Mouse (Mus musculus): ENCODE results near the gene Zfp362. TPM values are rescaled to one million over a fixed set of nuclear protein-coding genes. Genes with fewer than 3 reads are reported as not detected.

The Zfp362 gene
- total RNA-seq (2018; cell fraction: chromatin; rRNA removed): 10 to 100 TPM in 14 of 26 experiments, 1 to 10 TPM in 12; 1.9 to 23.4 (median 10.7) TPM
- total RNA-seq (2018; cell fraction: cytosol; rRNA removed): 10 to 100 TPM in 25 of 26 experiments, 1 to 10 TPM in 1; 8.2 to 30.2 (median 19.3) TPM
- total RNA-seq (2018; cell fraction: nucleus; rRNA removed): 10 to 100 TPM in 15 of 26 experiments, 1 to 10 TPM in 11; 4.0 to 31.8 (median 12.7) TPM
- polyA plus RNA-seq (2018): 19.1 to 32.8 TPM (median 21.2 TPM) in 3 replicates

DNA sequence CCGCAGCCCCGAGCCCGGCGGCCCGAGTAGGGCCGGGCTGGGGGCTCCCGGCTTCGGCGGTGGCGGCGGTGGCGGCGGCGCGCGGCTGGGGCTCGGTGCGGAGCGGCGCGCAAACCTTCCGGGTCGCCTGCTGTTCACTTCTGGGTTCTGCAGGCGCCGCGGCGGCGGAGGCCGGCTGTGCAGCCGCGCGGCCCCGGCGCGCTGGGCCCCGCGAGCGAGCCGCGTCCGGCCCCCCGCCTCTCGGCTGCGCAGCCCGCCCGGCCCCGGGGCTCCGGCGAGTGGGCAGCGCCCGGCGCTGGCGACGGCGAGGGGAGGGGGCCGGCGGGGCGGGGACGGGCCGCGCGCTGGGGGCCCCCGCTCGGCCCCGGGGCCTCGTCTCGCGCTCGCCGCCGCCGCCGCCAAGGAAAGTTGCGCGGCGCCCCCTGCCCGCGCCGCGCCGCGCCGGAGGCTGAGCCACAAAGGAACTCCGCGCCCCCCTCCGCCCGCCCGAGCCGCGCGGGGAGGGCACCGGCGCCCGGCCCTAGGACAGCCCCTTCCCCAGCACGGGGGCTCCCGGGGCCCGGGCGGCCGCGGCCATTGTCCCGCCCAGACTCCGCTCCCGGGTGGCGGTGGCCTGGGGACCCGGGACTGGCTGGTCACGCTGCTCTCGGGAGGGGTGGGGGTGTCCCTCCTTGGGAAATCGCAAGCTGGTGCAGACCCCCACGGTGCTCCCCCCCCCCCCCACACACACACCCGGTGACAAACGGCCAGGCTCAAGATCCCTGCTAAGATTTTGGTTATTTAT, at the start of gene Zfp362:
Zfp362 (minus strand) TSS at position 3 of the 784 bp plus-strand sequence.
- WGBS (ENCODE audit: missing documents): under 1% methylated on average over 76 of the region's 111 CpGs
- H3K27ac ChIP-seq: peak within 1 kb of the TSS; percentile 67
- H3K79me2 ChIP-seq (ENCODE audit: inconsistent target): peaks cover 42% of the 10 kb centered on the region
- peak within 1 kb of the TSS; percentile 80 for H3K4me3 ChIP-seq (ENCODE audit: inconsistent target)
- H3K36me3 ChIP-seq (ENCODE audit: inconsistent target): no peaks in the 10 kb centered on the region

DNA sequence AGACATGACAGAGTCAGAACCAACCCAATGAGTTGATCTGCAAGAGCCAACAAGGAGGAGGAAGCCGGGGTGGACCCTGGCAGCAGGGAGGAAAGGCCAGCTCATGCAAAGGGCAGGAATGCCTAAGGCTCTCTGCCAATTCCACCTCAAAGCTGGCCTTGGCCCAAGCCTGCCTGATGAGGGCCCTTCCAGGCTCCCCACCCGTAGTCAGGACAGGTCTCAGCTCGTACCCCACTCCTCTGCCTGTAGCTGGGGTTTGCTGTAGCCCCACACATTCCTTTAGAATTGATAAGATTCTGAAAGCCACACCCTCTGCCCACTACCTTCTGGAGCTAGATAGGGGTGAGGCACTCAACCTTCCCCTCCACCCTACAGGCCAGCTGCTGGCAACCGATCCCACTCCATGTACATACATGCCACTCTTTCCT, 49.8 kb upstream of the Zfp362 start:
- no peaks in the 10 kb centered on the region for H3K79me2 ChIP-seq (ENCODE audit: inconsistent target)
- no peak overlapping the region for H3K4me3 ChIP-seq (ENCODE audit: inconsistent target)
- no peak overlapping the region for H3K27ac ChIP-seq
- 78% methylated on average over 4 of the region's 4 CpGs for WGBS (ENCODE audit: missing documents)
- H3K36me3 ChIP-seq (ENCODE audit: inconsistent target): no peaks in the 10 kb centered on the region

DNA sequence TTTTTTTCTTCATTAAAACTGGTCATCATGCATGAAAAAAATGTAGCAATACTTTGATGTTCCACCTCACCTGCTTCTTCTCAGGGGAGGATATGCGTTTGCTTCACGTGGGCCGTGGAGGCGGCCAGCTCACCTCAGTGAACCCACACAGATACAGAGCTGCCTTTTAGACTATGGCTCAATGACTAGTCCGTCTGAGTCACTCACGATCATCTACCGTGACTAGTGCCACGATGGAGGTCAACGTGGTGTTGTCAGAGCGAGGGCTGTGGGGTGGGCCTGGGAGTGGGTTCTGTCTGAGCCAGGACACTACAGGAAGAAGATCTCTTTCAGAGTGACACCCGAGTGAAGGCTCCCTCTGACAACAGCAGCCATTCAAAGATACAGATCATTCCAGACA, 47.3 kb upstream of the Zfp362 start:
- Histone ChIP-seq H3K36me3 (ENCODE audit: inconsistent target) (no peaks in the 10 kb centered on the region), H3K79me2 (ENCODE audit: inconsistent target) (no peaks in the 10 kb centered on the region), H3K4me3 (ENCODE audit: inconsistent target) (no peak overlapping the region), H3K27ac (no peak overlapping the region)
- 92% methylated on average over 11 of the region's 11 CpGs for WGBS (ENCODE audit: missing documents)

DNA sequence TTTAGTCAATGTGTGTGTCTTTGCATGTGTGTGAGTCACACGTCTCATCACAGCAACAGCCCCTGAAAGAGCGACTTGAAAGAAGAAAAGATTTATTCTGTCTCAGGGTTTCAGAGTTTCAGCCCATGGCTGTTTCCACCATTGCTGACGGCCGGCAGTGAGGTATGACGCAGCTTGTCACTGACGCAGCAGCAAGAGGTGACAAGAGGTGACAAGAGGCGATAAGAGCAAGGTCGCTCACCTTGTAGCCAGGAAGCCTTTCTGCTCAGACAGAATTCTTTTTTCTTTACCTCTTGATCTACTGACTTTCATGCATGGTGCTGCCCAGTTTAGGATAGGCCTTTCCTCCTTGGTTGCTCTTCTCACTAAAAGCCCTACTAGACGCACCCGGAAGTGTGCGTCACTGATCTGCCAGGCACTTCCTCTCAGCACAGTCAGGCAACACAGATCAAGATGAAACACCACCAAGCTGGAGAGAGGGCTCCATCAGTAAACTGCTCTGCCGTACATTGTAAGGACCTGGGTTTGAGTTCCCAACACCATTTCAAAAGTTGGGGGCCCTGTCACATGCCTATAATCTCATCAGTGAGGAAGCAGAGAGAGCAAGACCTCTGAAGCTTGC, 46.5 kb upstream of the Zfp362 start:
- no peak overlapping the region for H3K4me3 ChIP-seq (ENCODE audit: inconsistent target)
- 88% methylated on average over 12 of the region's 12 CpGs for WGBS (ENCODE audit: missing documents)
- H3K79me2 ChIP-seq (ENCODE audit: inconsistent target): no peaks in the 10 kb centered on the region
- H3K27ac ChIP-seq: no peak overlapping the region
- no peaks in the 10 kb centered on the region for H3K36me3 ChIP-seq (ENCODE audit: inconsistent target)

DNA sequence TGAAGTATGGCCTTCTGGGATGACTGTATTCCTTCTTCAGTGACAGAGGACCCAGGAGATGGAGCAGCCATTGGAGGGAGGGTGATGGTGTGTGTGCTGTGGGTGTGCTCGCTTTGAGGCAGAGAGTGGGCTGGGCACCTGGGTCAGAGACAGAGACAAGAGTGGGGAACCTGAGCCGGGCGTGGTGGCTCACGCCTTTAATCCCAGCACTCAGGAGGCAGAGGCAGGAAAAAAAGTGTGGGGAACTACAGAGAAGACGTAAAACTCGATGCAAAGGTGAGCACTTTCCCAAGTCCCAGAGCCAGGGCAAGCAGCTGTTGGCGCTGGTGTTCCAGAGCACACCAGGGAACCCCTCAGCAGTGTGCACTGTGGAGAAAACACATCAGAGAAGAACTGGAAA, 43.8 kb upstream of the Zfp362 start:
- Histone ChIP-seq H3K36me3 (ENCODE audit: inconsistent target) (no peaks in the 10 kb centered on the region), H3K79me2 (ENCODE audit: inconsistent target) (no peaks in the 10 kb centered on the region), H3K27ac (no peak overlapping the region), H3K4me3 (ENCODE audit: inconsistent target) (no peak overlapping the region)
- WGBS (ENCODE audit: missing documents): 87% methylated on average over 7 of the region's 7 CpGs

DNA sequence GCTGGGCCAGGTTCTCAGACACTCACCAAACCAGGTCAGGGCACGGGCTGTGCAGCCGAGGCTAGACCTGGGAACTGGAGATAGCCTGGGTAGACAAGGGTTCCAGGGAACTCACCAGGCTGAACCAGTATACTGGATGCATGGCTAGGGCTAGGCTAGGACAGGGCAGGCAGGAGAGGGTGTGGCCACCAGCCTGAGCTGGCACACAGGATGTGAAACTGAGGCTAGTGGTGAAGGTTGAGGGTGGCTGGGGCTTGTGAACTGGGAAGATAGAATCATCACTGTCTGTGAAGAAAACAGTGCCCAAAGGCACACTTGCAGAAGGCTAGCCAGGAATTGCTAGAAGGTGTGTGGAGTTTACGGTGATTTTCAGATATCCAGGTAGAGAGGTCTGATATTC, 43.1 kb upstream of the Zfp362 start:
- no peak overlapping the region for H3K4me3 ChIP-seq (ENCODE audit: inconsistent target)
- no peak overlapping the region for H3K27ac ChIP-seq
- no peaks in the 10 kb centered on the region for H3K36me3 ChIP-seq (ENCODE audit: inconsistent target)
- H3K79me2 ChIP-seq (ENCODE audit: inconsistent target): no peaks in the 10 kb centered on the region
- 74% methylated on average over 3 of the region's 3 CpGs for WGBS (ENCODE audit: missing documents)

DNA sequence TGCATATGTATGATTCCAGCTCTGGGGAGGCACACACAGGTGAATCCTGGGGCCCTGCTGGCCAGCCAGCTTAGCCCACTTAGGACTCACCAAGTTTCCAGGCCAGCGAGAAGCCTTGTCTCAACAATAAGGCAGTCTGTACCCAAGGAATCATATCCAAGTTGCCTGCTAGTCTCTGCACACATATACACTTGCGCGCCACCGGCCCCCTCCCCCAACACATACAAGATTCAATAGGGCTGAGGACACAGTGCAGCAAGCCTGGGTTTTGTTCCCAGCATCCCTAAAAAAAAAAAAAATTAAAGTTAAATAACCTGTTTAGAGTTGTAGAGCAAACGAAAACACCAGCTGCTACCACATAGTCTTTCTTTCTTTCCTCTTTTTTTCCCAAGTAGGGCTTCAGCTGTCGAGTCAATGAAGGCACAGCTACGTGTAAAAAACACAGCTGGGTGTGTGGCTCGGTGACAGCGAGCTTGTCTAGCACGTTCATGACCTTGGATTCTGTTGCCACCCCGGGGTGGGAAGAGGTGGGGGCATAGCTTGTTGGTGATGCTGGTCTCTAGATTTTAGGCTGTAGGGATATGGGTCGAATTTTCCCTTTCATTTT, 39.6 kb upstream of the Zfp362 start:
- Histone ChIP-seq H3K36me3 (ENCODE audit: inconsistent target) (no peaks in the 10 kb centered on the region), H3K79me2 (ENCODE audit: inconsistent target) (no peaks in the 10 kb centered on the region), H3K4me3 (ENCODE audit: inconsistent target) (no peak overlapping the region), H3K27ac (no peak overlapping the region)
- 88% methylated on average over 12 of the region's 12 CpGs for WGBS (ENCODE audit: missing documents)

DNA sequence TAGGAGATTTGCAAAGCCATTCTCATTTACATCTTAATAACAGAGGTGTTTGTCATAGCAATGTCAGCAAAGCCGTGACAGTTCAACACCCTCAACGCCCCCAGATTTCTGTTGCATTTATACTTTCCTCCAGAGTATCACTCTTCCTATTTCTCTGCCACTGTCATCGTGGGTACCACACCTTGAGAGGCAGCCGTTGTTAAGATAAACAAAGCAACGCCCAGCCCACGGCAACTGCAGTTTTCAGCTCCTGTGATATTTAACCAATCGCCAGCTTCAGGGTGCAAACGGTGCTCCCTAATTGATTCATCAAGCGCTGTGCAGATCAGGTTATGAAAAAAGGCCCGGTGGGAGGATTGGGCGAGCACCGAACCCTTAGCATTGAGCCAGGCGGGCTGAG, 38.7 kb upstream of the Zfp362 start:
- WGBS (ENCODE audit: missing documents): 81% methylated on average over 13 of the region's 13 CpGs
- Histone ChIP-seq H3K4me3 (ENCODE audit: inconsistent target) (no peak overlapping the region), H3K79me2 (ENCODE audit: inconsistent target) (no peaks in the 10 kb centered on the region), H3K36me3 (ENCODE audit: inconsistent target) (no peaks in the 10 kb centered on the region), H3K27ac (no peak overlapping the region)

DNA sequence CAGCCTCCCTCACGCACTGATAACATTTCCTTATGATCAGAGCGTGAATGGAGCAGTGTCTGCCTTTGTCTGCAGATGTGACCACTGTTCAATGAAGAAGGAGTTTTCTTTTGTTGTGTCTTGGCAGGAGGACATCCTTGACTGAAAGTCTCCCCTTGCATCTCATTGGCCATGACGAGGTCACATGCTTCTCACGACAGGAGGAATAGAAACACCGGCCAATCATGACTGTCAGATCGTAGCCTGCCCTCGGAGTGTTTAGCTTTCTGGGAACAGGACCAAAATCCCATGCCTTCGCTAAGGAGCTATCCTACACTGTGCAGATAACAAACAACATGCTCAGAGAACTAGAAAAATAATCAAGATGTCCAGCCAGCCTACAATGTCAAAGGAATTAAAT, 35.4 kb upstream of the Zfp362 start:
- Histone ChIP-seq H3K36me3 (ENCODE audit: inconsistent target) (no peaks in the 10 kb centered on the region), H3K4me3 (ENCODE audit: inconsistent target) (no peak overlapping the region), H3K79me2 (ENCODE audit: inconsistent target) (no peaks in the 10 kb centered on the region), H3K27ac (no peak overlapping the region)
- WGBS (ENCODE audit: missing documents): 94% methylated on average over 8 of the region's 8 CpGs

DNA sequence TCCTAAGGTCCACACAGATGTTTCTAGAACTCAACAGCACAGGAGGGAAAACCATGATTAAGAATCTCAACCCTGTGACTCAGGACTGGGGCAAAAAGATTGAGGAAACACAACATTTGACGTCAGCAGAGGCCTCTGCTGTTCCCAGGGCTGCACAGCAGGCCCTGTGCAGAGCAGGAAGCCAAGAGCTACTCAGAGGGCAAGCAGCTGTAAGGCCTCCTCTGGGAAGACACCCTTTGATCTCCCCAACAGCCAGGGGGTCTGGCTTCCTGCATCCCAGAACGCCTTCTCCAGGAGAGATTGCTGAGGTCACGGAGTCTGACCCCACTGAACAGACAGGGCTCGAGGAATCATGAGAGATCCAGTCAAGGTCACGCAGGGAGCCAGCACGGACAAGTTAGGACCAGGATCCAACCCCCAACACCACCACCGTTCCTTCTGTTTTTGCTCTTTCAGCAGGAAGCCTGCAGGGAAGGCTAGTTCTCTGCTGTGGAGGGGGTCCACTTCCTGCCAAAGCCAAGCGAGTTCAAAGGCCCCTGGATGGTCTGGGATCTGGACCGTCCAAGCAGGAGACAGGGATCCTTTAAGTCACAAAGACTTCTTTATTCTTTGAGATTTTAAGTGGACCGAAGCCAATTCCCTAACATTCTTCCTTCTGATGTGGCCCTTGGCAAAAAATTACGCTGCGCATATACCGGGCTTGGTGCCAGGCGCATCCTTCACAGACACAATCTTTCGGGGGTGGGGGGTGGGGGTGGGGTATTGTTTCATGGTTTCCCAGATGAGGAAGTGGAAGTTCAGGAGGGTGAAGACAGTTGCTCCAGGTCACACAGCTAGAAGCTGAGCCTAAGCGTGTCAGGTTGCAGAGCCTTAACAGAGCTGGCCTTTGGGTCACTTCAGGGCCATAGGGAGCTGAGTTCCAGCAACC, 34.2 kb upstream of the Zfp362 start:
- WGBS (ENCODE audit: missing documents): 48% methylated on average over 14 of the region's 16 CpGs
- no peaks in the 10 kb centered on the region for H3K79me2 ChIP-seq (ENCODE audit: inconsistent target)
- H3K27ac ChIP-seq: peak overlapping the region; percentile 21
- H3K36me3 ChIP-seq (ENCODE audit: inconsistent target): no peaks in the 10 kb centered on the region
- no peak overlapping the region for H3K4me3 ChIP-seq (ENCODE audit: inconsistent target)

DNA sequence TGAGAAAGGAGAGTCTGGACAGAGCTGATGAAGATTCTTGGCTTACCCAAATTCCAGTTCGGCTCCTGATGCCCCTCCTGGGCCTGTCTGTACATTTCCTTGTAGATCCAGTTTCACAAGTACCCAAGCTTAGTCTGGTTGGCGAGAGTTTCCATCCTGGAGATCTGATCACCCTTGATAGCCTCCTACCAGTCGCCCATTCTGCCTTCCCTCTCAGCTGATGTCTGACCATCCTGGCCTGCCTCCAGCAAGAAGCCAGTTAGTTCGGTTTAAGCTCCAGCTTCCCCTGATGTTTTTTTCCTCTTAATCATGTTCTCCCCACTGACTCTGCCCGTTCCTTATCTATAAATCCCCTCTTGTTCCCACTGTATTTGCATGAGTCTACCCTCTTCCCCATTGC, 32.4 kb upstream of the Zfp362 start:
- no peak overlapping the region for H3K27ac ChIP-seq
- WGBS (ENCODE audit: missing documents): 56% methylated on average over 5 of the region's 5 CpGs
- no peak overlapping the region for H3K4me3 ChIP-seq (ENCODE audit: inconsistent target)
- no peaks in the 10 kb centered on the region for H3K36me3 ChIP-seq (ENCODE audit: inconsistent target)
- no peaks in the 10 kb centered on the region for H3K79me2 ChIP-seq (ENCODE audit: inconsistent target)

DNA sequence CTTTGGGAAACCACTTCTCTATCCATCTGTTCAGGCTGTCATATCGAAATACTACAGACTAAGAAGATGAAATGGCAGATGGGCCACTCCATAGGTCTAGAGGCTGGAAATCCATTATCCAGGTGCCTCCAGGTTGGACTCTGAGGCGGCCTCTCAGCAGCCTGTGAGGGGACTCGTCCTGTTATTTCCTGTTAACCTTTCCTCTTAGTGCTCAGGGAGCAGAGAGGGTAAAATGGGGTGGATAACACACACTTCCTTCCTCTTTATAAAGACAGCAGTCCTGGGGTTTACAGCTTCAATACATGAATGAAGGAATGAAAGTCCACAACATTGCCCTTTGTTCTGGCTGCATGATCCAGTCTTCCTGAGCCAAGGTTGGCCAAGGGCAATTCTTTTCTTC, 18.3 kb upstream of the Zfp362 start:
- Histone ChIP-seq H3K4me3 (ENCODE audit: inconsistent target) (no peak overlapping the region), H3K79me2 (ENCODE audit: inconsistent target) (no peaks in the 10 kb centered on the region), H3K27ac (no peak overlapping the region), H3K36me3 (ENCODE audit: inconsistent target) (no peaks in the 10 kb centered on the region)
- WGBS (ENCODE audit: missing documents): 11% methylated on average over 3 of the region's 3 CpGs

DNA sequence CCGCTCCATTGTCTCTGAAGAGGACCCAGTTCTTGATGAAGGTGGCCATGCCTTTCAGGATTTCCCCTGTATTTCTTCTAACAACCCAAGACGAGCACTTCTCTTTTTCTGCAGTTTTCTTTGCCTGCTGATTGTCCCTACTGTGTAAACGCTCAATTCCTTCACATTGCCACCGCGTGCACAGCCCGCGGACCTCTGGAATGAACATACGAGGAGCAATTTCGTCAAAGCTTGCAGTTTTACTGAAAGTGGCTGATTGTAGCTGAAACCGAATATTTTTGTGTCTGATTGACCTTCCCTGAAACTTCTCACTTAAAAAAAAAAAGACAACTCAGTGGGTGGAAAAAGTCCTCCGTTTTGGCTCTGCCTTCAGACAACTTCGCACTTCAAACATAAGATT, 14.7 kb upstream of the Zfp362 start:
- 48% methylated on average over 12 of the region's 12 CpGs for WGBS (ENCODE audit: missing documents)

DNA sequence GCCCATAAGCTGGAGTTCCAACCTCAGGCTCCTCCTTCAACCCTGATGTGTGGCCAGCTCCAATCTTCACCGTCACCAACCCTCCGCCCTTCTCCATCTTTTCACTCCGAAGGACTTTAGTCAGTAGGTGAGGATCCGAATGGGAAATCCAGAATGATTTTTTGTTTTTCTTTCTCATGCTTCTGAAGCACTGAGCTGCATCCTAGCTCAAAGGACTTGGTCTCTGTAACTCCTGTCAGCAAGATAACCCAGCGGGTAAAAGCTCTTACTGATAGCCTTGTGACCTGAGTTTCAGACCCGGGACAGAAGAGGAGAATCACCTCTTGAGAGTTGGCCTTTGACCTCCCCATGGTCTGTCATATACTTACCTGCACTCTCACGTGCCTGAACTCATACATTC, 11.2 kb upstream of the Zfp362 start:
- 88% methylated on average over 7 of the region's 7 CpGs for WGBS (ENCODE audit: missing documents)
- H3K4me3 ChIP-seq (ENCODE audit: inconsistent target): no peak overlapping the region
- H3K27ac ChIP-seq: no peak overlapping the region

More for the DNA sequence above, 14.7 kb upstream of the Zfp362 start:
- Histone ChIP-seq H3K79me2 (ENCODE audit: inconsistent target) (no peaks in the 10 kb centered on the region), H3K4me3 (ENCODE audit: inconsistent target) (no peak overlapping the region), H3K27ac (no peak overlapping the region), H3K36me3 (ENCODE audit: inconsistent target) (no peaks in the 10 kb centered on the region)

More for the DNA sequence above, 11.2 kb upstream of the Zfp362 start:
- Histone ChIP-seq H3K79me2 (ENCODE audit: inconsistent target) (peaks cover 2% of the 10 kb centered on the region; the same call in 1 of the 2 replicates), H3K36me3 (ENCODE audit: inconsistent target) (no peaks in the 10 kb centered on the region)
